Mouse (Mus musculus) lung, postnatal 0 days (tissue): ENCODE data around the gene Efcab1.

Experiments used
- CTCF ChIP-seq: IDR thresholded peaks from 2 replicates; pipeline ENCODE4 v1.5.1; 2016; ENCODE audit warnings: antibody characterized with exemption, mild to moderate bottlenecking
- EP300 ChIP-seq: IDR thresholded peaks from 2 replicates; pipeline ENCODE4 v1.6.1; 2016; ENCODE audit warnings: antibody characterized with exemption, mild to moderate bottlenecking, control low read depth

GRCm38 (mm10) chr16:15014724-15015123 lies 108.3 kb downstream of the Efcab1 start:
- TF ChIP-seq CTCF (no peak), EP300 (no peak)
